Mouse (Mus musculus) thymus, postnatal 4 days (tissue): Measurements from ENCODE around the gene Lurap1.

Experiments
- DNase-seq: peaks from one replicate; pipeline ENCODE4 v3.0.0; 2021

Gene Lurap1

GRCm38 (mm10) chr4:116159912-116160311, 8.8 kb upstream of the Lurap1 start:
- DNase-seq: peak; percentile 80

DNA sequence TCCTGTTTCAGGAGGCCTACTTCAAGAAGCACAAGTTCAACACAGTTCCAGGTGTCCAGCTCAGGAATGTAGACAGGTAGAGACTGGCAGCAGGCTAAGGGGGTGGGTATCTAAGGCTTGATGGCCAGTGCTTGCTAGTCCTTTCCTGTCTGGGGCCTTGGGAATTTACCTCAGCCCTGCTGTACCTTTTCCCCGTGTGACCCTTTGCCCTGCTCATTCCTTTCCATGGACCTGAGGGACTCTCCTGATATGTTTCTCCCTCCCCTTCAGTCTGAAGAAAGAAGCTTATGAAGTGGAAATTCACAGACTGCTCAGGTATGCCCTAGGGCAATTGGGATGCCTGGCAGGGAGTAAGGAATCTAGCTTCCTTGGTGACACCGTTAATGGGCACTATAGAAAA, 6.7 kb upstream of the Lurap1 start:
- no peak for DNase-seq

- DNase-seq: no peak
Measured at GRCm38 (mm10) chr4:116152702-116153101, 1.6 kb upstream of the Lurap1 start.

DNA sequence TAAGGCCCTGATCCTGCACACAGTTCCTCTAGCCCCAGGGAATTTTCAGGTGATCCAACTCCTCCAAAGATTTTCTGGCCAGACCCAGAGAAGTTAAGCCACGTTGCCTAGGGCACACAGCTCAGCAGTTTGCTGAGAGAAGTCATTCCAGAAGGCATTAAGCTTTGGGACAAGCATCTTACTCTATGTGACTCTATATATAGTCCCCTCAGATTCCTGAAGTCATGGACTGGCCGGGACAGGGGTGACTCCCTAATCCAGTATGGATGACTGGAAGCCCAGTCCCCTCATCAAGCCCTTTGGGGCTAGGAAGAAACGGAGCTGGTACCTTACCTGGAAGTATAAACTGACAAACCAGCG, 296 bp downstream of the Lurap1 start:
- DNase-seq: no peak

DNA sequence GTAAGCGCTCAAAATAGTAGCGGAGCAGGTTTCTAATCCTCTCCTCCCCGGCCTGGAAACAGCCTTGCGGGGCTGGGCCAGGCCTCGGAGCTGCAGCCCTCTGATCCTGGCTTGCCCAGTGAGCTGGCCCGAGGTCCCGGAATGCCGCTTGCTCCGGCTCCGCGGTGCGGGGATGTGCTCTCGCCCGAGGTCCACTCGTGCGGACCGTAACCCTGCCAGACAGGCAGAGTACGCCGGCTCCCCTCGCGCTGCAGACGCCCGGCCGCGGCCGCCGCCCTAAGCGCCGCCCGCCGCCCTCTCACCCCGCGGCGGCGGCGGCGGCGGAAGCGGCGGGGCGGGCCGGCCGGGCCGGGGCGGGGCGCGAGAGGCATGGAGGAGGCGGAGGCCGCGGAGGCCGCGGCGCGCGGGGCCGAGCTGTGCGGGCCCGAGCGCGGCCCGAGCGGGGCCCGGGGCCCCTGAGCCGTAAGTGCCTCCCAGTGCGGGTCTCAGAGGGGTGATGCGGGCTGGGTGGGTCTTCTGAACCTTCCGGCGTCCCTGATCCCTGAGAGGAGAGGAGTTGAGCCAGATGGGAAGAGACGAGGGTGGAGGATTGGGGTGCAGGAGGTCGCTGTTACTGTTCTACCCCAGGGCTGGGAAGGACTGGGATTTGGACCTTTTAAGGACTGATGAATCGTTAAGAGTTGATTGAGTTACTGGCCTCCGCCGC, 829 bp downstream of the Lurap1 start:
- peak; percentile 87 for DNase-seq

- no peak for DNase-seq
Measured at GRCm38 (mm10) chr4:116149812-116150155, 1.4 kb downstream of the Lurap1 start.

GRCm38 (mm10) chr4:116143891-116144717, 7.0 kb downstream of the Lurap1 start:
- DNase-seq: peak; percentile 82

DNA sequence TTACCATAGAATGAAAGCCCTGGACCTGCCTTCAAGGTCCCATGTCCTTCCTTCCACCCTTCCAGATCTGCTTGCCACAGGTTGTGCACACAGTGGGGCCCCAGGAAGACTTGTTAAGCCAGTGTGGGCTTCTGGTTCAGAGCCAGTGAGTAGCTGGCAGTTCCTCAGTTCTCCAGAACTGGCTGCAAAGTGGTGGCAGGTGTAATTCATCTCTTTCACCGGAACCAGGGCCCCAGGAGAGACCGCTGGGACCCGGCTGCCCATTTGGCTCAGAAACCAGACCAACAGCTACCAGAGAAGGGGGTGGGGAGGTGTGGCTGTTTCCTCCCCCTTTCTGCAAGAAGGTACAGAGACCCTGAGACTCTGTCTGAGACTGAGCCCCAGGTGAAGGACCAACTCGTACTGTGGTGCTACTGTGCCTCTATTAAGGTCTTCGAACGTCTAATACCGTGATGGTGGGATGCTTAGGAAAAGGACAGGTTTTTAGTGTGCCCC, 7.8 kb downstream of the Lurap1 start:
- no peak for DNase-seq

GRCm38 (mm10) chr4:116142269-116142668, 8.9 kb downstream of the Lurap1 start:
- no peak for DNase-seq

GRCm38 (mm10) chr4:116141736-116142135, 9.4 kb downstream of the Lurap1 start:
- DNase-seq: no peak

- DNase-seq: no peak
Measured at GRCm38 (mm10) chr4:116140801-116141574, 10.2 kb downstream of the Lurap1 start.

GRCm38 (mm10) chr4:116137421-116137996, 13.6 kb downstream of the Lurap1 start:
- no peak for DNase-seq

DNA sequence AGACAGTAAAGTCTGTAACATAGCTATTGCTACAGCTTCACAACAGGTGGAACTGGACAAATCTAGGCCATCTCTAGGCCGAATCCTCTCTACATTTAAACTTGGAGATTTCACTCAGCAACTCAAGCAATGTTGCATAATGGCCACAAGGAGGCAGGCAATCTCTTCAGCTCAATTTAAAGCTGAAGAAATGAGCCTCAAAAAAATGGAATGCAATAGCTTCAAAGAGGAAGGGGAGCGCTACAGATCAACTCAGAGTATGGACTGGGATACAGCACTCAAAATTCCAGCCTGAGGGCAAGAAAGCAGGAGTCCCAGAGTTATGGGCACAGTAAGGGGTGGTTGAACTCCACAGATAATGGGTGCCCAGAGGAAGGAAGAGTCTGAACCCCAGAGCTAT, 16.1 kb downstream of the Lurap1 start:
- DNase-seq: no peak

- no peak for DNase-seq
Measured at GRCm38 (mm10) chr4:116133126-116133525, 18.0 kb downstream of the Lurap1 start.

DNA sequence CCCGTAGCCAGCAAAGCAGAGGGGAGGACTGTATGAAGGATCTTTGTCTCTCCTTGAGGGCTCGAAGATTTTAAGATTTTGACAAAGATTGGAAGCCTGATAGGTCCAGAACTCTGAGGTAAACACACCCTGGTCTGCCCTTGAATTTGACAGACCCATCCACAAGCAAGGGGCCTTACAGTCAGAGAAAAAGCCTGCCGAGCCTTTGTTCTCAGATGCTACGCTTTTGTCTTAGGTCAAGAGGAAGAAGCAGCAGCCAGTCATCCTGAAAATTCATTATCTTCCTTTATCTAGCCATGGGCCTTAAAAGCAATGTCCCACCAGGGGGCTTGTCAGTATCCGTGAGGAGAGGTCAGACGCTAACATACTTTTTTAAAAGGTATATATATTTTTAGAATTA, 23.2 kb downstream of the Lurap1 start:
- DNase-seq: no peak

GRCm38 (mm10) chr4:116125803-116126386, 25.2 kb downstream of the Lurap1 start:
- no peak for DNase-seq

GRCm38 (mm10) chr4:116123602-116124519, 27.3 kb downstream of the Lurap1 start, which contains the start of the genes Rad54l and Pomgnt1:
Gene Rad54l (minus strand): TSS chr4:116123690.
Gene Pomgnt1 (plus strand): TSS chr4:116123840.
- peak; percentile 80 for DNase-seq

DNA sequence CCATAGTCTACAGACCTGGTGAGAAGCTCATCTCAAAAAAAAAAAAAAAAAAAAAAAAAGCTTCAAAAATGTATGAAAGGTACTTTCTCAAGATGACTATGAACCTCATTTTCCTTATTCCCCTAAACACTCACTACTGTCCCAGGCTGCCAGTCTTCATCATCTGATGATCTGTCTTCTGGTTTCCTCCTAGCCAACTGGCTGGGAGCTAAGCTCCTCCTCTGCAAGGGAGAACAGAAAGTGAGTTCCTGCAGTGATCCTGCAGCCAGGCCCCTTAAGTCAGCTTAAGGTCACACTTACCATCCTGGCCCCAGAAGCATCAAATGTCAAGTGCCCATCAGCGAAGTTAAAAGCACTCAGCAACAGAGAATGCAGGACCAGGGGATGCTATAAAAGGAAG, 28.4 kb downstream of the Lurap1 start:
- DNase-seq: no peak

DNA sequence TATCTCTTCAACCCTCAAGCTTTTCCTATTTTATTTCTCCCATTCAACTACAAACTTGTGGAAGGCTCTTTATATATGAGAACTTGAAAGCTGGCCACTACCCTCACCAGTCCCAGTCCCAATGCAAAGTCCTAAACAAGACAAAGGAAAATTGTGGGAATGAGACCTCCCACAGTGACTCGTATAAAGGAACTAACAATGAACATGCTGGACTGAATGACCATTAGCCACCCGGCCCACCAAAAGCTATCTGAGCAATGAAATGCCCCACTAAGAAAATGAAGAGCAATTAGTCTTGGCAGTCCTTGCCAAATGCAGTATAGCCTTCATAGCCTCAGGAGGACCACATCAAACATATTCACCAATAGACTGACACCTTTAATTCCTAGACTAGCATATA, 39.7 kb downstream of the Lurap1 start:
- no peak for DNase-seq

GRCm38 (mm10) chr4:116110695-116111094, 40.4 kb downstream of the Lurap1 start:
- no peak for DNase-seq

DNA sequence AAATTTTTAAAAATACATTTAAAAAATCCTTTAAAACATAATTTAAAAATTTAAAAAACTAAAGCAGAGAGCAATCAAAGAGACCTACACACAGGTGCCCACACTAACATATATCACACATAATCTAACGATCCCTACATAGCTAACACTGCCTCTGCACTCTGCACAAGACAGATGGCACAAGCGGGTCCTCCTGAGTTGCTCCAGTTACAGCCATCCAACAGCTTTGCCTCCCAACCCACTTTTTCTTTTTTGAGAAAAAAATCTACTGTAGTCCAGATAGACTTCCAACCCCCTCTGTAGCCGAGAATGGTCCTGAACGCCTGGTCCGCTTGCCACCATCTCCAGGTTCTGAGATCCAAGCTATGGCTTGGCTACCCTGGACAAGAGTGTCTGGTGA, 45.9 kb downstream of the Lurap1 start:
- no peak for DNase-seq

GRCm38 (mm10) chr4:116100959-116101358, 50.2 kb downstream of the Lurap1 start:
- DNase-seq: no peak
